Mouse (Mus musculus) intestine, embryonic 14.5 days (tissue): ENCODE data around the gene Trpv3. TPM values are rescaled to one million over a fixed set of nuclear protein-coding genes. Genes with fewer than 3 reads are reported as not detected.

Experiments
- ATAC-seq: fragments of 200-750 bp; cut with Nextera tagmentation; replicated peaks from 2 replicates; pipeline ENCODE4 v1.8.0; 2017; ENCODE audit warnings: low read depth, moderate number of reproducible peaks, moderate TSS enrichment, moderate library complexity; ENCODE audit not compliant: low FRiP score, low TSS enrichment
- DNase-seq: peaks from one replicate; pipeline ENCODE4 v3.0.0-alpha.2; 2018; ENCODE audit warnings: low spot score
- H3K27ac ChIP-seq: fragments of 300-500 bp; sonication (generic); 2 replicates; pipeline ENCODE4 v1.5.1; 2014; ENCODE audit warnings: low read depth, mild to moderate bottlenecking, control low read depth
- H3K27me3 ChIP-seq: fragments of 300-500 bp; sonication (generic); replicated peaks from 2 replicates; pipeline ENCODE4 v1.6.1; 2014; ENCODE audit warnings: low read length, control low read depth; ENCODE audit not compliant: control insufficient read depth, insufficient read depth
- H3K36me3 ChIP-seq: fragments of 300-500 bp; sonication (generic); 2 replicates; pipeline ENCODE4 v1.6.1; 2014; ENCODE audit warnings: low read length, control low read depth; ENCODE audit not compliant: control insufficient read depth, insufficient read depth
- H3K4me1 ChIP-seq: fragments of 300-500 bp; sonication (generic); replicated peaks from 2 replicates; pipeline ENCODE4 v1.6.1; 2014; ENCODE audit warnings: low read length, control low read depth, mixed read lengths; ENCODE audit not compliant: control insufficient read depth, insufficient read depth
- H3K4me2 ChIP-seq: fragments of 300-500 bp; sonication (generic); 2 replicates; pipeline ENCODE4 v1.6.1; 2014; ENCODE audit warnings: low read length
- H3K4me3 ChIP-seq: fragments of 300-500 bp; sonication (generic); 2 replicates; pipeline ENCODE4 v1.5.1; 2014; ENCODE audit warnings: low read depth, low read length, control low read depth, mixed read lengths
- H3K9ac ChIP-seq: fragments of 300-500 bp; sonication (generic); 2 replicates; pipeline ENCODE4 v1.6.1; 2014; ENCODE audit warnings: mild to moderate bottlenecking, low read length
- H3K9me3 ChIP-seq: fragments of 300-500 bp; sonication (generic); 2 replicates; pipeline ENCODE4 v1.6.1; 2016; ENCODE audit warnings: low read length, control low read depth; ENCODE audit not compliant: control insufficient read depth
- WGBS: fragments of 180-500 bp; shearing (Covaris S2); extraction: QIAGEN DNeasy Blood & Tissue Kit; methylation state at CpG from one replicate; pipeline ENCODE4 v1.1.7; 2014; 5-methylcytosine and 5-hydroxymethylcytosine counted together
- polyA plus RNA-seq: library from polyadenylated mRNA; unstranded; fragments of >200 nt; fragmentation: Nextera tagmentation; extraction: Ambion mirVana; gene quantifications from 2 replicates; pipeline ENCODE4 v1.2.1, GENCODE M21; 2014

The Trpv3 gene
- 0.08 and 0.15 TPM in 2 replicates for polyA plus RNA-seq

- 81% methylated on average over 7 of the region's 7 CpGs for WGBS
- Histone ChIP-seq H3K9ac (no peak within 1 kb of the TSS), H3K4me3 (no peak within 1 kb of the TSS), H3K36me3 (no peaks in the 10 kb centered on the region), H3K27me3 (no peaks in the 10 kb centered on the region), H3K4me1 (no peaks in the 10 kb centered on the region), H3K9me3 (no peaks in the 10 kb centered on the region), H3K4me2 (no peak within 1 kb of the TSS), H3K27ac (no peak within 1 kb of the TSS)
- ATAC-seq (no peak), DNase-seq (no peak)
Measured at GRCm38 (mm10) chr11:73267267-73267666, at the start of gene Trpv3. Trpv3 (plus strand) TSS chr11:73267388.

- H3K4me2 ChIP-seq: no peak overlapping the region
- no peaks in the 10 kb centered on the region for H3K4me1 ChIP-seq
- H3K9ac ChIP-seq: no peak overlapping the region
- DNase-seq (no peak), ATAC-seq (no peak)
- no peaks in the 10 kb centered on the region for H3K9me3 ChIP-seq
- no peak overlapping the region for H3K27ac ChIP-seq
- 66% methylated on average over 2 of the region's 2 CpGs for WGBS
- no peaks in the 10 kb centered on the region for H3K36me3 ChIP-seq
- H3K4me3 ChIP-seq: no peak overlapping the region
- no peaks in the 10 kb centered on the region for H3K27me3 ChIP-seq
Measured at GRCm38 (mm10) chr11:73219671-73220070, 47.5 kb upstream of the Trpv3 start.

- ATAC-seq (no peak), DNase-seq (no peak)
- H3K4me2 ChIP-seq: no peak overlapping the region
- no peaks in the 10 kb centered on the region for H3K36me3 ChIP-seq
- H3K27ac ChIP-seq: no peak overlapping the region
- H3K27me3 ChIP-seq: no peaks in the 10 kb centered on the region
- H3K4me1 ChIP-seq: no peaks in the 10 kb centered on the region
- 91% methylated on average over 1 of the region's 1 CpGs for WGBS
- H3K4me3 ChIP-seq: no peak overlapping the region
- no peaks in the 10 kb centered on the region for H3K9me3 ChIP-seq
- H3K9ac ChIP-seq: no peak overlapping the region
Measured at GRCm38 (mm10) chr11:73220651-73221050, 46.5 kb upstream of the Trpv3 start.

GRCm38 (mm10) chr11:73222846-73223245 is 44.3 kb upstream of the Trpv3 start:
- Histone ChIP-seq H3K27me3 (no peaks in the 10 kb centered on the region), H3K4me1 (no peaks in the 10 kb centered on the region), H3K9ac (no peak overlapping the region), H3K27ac (no peak overlapping the region), H3K4me3 (no peak overlapping the region), H3K9me3 (no peaks in the 10 kb centered on the region), H3K4me2 (no peak overlapping the region), H3K36me3 (no peaks in the 10 kb centered on the region)
- WGBS: 25% methylated on average over 5 of the region's 5 CpGs
- ATAC-seq (no peak), DNase-seq (no peak)

- Histone ChIP-seq H3K4me2 (no peak overlapping the region), H3K4me3 (no peak overlapping the region), H3K9me3 (no peaks in the 10 kb centered on the region), H3K27ac (no peak overlapping the region), H3K9ac (no peak overlapping the region), H3K36me3 (no peaks in the 10 kb centered on the region), H3K4me1 (no peaks in the 10 kb centered on the region), H3K27me3 (no peaks in the 10 kb centered on the region)
- no peak for ATAC-seq
- WGBS: 78% methylated on average over 2 of the region's 2 CpGs
- DNase-seq: no peak
Measured at GRCm38 (mm10) chr11:73223966-73224365, 43.2 kb upstream of the Trpv3 start.

- 89% methylated on average over 6 of the region's 6 CpGs for WGBS
- no peaks in the 10 kb centered on the region for H3K36me3 ChIP-seq
- no peak overlapping the region for H3K4me2 ChIP-seq
- no peak overlapping the region for H3K27ac ChIP-seq
- no peaks in the 10 kb centered on the region for H3K4me1 ChIP-seq
- DNase-seq (no peak), ATAC-seq (no peak)
- H3K27me3 ChIP-seq: no peaks in the 10 kb centered on the region
- no peak overlapping the region for H3K4me3 ChIP-seq
- no peak overlapping the region for H3K9ac ChIP-seq
- H3K9me3 ChIP-seq: no peaks in the 10 kb centered on the region
Measured at GRCm38 (mm10) chr11:73225856-73226255, 41.3 kb upstream of the Trpv3 start.

DNA sequence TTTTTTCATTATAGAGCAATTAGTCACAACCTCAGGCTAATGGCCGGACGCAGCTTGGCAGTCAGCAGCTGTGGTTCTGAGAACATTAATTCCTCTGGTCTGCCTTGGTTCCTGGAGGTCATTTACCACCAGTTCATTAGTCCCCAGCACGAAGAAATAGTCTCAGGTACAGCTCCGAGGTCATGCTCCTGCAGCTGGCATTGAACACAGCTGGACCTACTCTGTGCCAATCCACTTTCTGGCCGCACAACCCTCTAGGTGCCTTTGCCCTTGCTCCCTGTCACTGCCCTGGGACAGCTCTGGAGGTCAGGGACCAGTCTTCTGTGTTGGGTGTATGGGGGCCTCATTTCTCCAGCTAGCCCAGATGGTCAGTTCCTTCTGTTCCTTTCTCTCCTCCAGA is 38.3 kb upstream of the Trpv3 start:
- no peaks in the 10 kb centered on the region for H3K9me3 ChIP-seq
- DNase-seq (no peak), ATAC-seq (no peak)
- H3K4me3 ChIP-seq: no peak overlapping the region
- H3K4me2 ChIP-seq: no peak overlapping the region
- no peaks in the 10 kb centered on the region for H3K27me3 ChIP-seq
- 84% methylated on average over 5 of the region's 5 CpGs for WGBS
- no peak overlapping the region for H3K27ac ChIP-seq
- H3K9ac ChIP-seq: no peak overlapping the region
- no peaks in the 10 kb centered on the region for H3K4me1 ChIP-seq
- no peaks in the 10 kb centered on the region for H3K36me3 ChIP-seq

- no peaks in the 10 kb centered on the region for H3K4me1 ChIP-seq
- no peak overlapping the region for H3K4me2 ChIP-seq
- DNase-seq (no peak), ATAC-seq (no peak)
- no peak overlapping the region for H3K9ac ChIP-seq
- H3K27me3 ChIP-seq: no peaks in the 10 kb centered on the region
- H3K9me3 ChIP-seq: no peaks in the 10 kb centered on the region
- WGBS: 88% methylated on average over 5 of the region's 5 CpGs
- H3K27ac ChIP-seq: no peak overlapping the region
- no peaks in the 10 kb centered on the region for H3K36me3 ChIP-seq
- H3K4me3 ChIP-seq: no peak overlapping the region
Measured at GRCm38 (mm10) chr11:73230081-73230480, 37.1 kb upstream of the Trpv3 start.

- Histone ChIP-seq H3K4me3 (no peak overlapping the region), H3K27me3 (no peaks in the 10 kb centered on the region), H3K4me1 (no peaks in the 10 kb centered on the region; the same call in 1 of the 2 replicates), H3K36me3 (no peaks in the 10 kb centered on the region), H3K9ac (no peak overlapping the region), H3K27ac (no peak overlapping the region), H3K9me3 (no peaks in the 10 kb centered on the region), H3K4me2 (no peak overlapping the region)
- ATAC-seq (no peak), DNase-seq (no peak)
- 75% methylated on average over 2 of the region's 2 CpGs for WGBS
Measured at GRCm38 (mm10) chr11:73232513-73232912, 34.7 kb upstream of the Trpv3 start.
